Mouse (Mus musculus): ENCODE measurements around the gene St3gal4. TPM values are rescaled to one million over a fixed set of nuclear protein-coding genes. Genes with fewer than 3 reads are reported as not detected.
A peak's percentile ranks its signal among the peaks of the same experiment; 100 is the strongest.

The St3gal4 gene
- polyA plus RNA-seq, 1 experiment, result 46.5 TPM

DNA sequence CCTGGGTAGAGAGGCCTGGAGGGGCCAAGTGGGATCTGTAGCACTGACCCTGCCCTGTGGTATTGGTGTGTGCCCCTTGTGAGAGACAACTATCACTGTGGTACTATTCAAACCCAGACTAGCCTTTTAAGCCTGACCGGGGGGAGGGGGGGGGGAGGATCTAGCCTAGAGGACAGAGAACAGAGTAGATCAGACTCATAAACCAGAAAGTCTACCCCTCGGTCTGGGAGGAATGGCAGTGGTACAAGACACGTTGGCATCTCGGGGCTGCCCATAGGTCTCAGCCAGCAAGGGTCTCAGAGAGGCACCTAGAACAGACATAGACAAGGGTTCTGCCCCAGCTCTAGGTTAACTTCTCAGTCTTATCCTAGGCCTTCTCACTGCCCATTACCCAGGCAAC, 3.3 kb downstream of the St3gal4 start:
- TF ChIP-seq GATA1 (IDR thresholded peaks at IDR 0.05; ENCODE audit: low read length), result no peak

DNA sequence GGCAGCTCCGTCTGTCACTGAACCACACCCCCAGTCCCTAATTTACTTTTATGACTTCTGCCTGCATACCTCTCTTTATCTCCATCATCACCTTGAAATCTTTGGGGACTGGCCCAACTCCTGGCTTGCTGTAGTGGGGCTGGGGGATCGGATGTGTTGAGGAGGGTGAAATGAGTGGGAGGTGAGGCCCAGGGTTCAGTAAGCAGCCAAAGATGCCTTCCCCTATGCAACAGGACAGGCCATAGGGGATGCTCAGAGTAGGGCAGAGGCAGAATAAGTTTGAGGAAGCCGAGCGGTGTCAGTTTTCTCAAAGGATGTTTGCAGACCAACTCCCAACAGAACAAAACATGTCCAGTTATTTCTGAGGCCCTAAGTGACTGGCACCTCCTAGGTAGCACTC, 3.8 kb downstream of the St3gal4 start:
- TF ChIP-seq GATA1 (IDR thresholded peaks at IDR 0.05; ENCODE audit: low read length), result no peak

DNA sequence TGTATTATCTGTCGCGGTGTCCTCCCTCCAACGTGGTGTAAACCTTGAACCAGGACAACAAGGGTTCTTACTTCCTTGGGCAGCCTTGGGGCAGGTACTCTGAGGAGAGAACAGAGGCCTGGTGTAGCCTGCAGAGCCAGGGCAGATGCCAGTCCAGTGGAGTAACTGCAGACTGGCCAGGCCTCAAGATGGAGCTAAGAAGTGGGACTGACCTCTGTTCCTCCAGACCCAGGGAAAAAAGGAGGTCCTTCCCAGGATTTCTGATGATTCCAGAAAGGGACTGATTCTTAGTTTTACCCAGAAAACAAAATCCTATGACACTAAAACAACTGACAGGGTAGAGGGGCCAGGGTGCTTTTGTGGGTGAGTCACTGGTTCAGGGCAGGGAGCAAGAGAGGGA, 4.8 kb downstream of the St3gal4 start:
- no peak for TF ChIP-seq GATA1 (IDR thresholded peaks at IDR 0.05; ENCODE audit: low read length)

DNA sequence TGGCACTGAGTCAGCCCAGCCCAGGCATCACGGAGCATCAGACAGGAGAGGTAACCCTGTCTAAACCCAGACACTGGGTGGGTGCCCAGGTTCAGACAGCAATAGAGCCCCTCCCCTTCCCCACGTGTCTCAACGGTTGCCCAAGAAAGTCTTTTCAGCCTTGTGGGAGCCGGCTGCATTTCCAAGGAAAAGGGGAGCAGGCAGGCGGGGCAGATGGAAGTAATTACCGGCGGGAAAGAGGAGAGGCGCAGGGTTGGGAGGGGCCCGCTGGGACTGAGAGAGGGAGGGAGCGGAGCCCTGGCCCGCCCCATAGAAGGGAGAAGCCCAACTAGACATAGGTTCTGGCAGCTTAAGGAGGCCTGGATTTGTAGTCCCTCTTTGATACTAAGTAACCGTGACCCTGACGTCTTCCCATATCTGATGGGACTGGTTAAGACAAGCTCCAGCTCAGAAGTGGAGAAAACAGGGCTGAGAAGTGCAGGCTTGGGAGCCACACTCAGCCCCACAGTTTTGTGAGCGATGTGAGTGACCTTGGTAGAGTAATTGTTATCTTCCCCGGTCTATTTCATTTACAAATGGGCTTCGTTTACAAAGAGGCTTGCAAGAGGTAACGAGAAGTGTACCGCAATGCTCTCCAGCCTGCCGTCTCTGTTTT, 7.0 kb downstream of the St3gal4 start:
- TF ChIP-seq GATA1 (IDR thresholded peaks at IDR 0.05; ENCODE audit: low read length), result no peak

DNA sequence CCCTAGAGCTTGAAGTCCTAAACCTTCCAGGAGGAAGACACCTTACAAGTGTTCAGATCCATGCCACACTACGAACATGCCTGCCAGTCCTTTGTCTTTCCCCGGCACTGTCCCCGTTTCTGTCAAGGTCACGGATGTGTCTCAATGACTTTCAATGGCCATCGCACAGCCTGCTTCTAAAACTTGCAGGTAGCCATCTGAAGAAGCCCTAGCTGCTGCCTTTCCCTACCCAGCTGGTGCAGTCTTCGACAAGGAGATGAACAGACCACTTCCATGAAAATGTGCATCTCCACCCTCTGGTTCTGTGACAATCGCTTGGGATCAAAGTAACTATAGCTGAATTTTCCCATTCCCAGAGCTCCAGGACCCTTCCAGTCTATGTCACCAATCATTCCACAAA, 7.6 kb downstream of the St3gal4 start:
- no peak for TF ChIP-seq GATA1 (IDR thresholded peaks at IDR 0.05; ENCODE audit: low read length)

DNA sequence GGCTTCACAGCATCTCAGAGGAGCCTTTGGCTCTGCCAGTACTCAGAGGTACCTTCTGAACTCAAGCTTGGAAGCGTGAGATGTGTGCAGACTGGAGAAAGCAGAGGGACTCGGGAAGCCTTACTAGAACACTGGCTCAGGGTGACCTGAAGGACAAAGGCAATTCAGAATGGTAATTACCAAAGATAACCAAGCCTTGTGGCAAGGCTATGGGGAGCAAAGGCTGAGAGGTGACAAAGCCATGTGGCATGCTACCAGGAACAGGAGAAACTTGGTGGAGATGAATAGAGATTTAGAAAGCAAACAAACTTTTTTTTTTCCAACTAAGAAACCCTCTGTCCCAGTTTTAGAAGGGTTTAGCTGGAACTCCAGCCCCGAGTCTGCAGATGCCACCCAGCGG, 8.5 kb downstream of the St3gal4 start:
- no peak for TF ChIP-seq GATA1 (IDR thresholded peaks at IDR 0.05; ENCODE audit: low read length)

DNA sequence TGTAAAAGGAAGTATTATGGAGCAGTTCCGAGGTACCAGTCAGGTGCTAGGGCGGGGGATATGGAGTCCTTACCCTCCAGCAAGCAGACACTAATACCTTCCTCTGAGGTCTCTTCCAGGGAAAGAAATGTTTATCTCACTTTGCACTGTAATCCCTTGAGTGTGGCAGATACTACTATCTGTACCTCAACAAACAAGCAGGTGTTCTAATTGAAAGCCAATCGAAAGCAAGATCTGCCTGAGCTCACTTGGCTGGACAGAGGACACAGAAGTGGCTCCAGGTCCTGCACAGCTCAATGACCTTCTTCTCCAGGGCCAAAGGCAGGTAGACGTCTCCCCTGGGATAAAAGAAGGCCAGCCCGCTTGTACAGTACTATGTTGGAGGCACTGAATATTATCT, 9.0 kb downstream of the St3gal4 start:
- peak; percentile 35 for TF ChIP-seq GATA1 (IDR thresholded peaks at IDR 0.05; ENCODE audit: low read length)

DNA sequence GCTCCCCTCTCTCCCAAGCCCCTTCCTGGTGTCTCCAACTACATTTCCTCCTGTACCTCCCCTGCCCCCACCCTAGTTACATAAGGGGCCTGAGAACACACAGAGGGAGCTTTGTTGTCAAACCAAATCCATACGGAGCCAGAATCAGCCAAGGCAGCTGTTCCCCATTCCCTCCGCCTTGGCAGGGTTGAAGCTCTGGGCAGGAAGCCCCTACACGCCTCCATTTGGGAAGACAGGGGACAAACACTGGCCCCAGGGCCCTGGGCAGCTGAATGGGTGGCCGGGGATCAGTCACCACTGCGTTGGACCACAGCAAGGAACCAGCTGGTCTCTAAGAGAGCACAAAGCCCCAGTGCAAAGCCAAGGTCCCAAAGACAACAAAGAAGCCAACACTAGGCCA, 10.2 kb downstream of the St3gal4 start:
- TF ChIP-seq GATA1 (IDR thresholded peaks at IDR 0.05; ENCODE audit: low read length), result no peak

DNA sequence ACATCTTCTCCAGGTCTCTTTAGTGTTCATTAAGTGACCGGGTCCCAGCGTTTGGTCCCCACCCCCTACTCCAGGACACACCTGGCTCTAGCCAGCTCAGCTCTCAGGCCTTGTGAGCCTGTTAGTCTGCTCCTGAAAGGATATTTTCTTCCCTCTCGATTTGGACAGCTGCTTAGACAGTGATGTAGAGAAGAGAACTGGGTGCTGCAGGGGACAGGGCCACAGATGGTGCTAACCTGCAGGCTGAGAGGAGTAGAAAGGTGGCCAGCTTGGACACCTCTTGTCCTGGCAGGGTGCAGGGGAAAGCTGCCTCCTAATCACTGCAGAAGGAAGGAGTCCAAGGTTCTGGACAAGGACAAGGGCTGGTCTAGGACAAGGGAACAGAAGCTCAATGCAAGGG, 11.0 kb downstream of the St3gal4 start:
- no peak for TF ChIP-seq GATA1 (IDR thresholded peaks at IDR 0.05; ENCODE audit: low read length)

DNA sequence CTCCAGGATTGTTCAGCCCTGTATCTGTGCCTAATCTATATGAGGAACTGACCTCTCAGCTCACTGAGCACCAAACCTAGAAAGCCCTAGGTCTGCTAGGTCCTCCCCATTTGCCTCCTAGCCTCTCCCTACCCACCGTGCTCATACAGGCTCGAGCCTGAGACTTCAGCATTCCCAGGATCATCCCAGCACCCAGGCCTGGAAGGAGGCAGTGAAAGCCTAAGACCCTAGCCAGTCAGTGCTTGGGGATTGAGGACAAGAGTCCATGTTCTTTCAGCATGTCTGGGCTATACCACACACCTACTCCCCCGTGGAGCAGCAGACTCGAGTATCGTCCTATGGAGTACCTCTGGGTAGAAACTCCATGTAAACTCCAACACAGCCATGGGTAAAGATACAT, 11.7 kb downstream of the St3gal4 start:
- no peak for TF ChIP-seq GATA1 (IDR thresholded peaks at IDR 0.05; ENCODE audit: low read length)

DNA sequence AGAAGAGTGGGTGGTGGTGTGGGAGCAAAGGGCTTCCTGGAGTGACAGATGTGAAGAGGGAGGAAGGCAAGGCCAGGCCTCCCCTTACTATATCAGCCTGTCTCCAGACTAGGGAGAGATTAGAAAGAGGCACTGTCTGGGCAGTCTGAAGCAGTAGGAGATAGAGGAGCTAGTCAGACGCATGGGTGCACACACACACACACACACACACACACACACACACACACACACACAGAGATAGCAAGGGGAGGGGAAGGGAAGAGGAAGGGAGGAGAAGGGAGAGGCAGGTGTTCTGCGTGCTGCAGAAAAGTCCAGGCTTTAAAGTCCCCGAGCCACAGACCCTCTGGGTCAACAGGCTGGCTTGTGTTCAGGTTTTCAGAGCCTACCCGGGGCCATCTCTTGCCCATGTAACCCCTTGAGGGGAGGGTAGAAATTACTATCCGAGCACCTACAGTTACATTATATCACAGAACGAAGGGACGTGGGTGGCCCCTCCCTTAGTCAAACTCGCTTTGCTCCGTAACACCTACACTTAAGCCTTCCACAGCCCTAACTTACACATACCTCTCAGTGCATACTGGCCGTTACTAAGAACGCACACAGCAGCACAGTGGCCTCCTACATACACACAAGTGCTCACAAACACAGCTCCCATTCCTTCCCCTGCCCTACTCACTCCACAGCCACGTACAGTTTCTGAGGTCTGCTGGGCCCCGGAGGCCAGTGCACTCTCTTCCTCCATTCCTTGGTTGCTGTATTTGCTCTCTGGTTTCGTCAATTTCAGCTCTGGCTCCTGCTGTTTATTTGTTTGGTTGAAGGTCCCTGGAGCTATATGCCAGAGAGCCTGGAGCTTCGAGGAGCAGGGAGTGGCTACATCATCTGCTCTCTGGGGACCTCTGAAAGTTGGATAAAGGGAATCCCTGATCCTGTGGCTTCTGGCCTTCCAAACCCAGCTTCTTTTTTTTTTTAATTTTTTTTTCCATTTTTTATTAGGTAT, 12.9 kb downstream of the St3gal4 start:
- TF ChIP-seq GATA1 (IDR thresholded peaks at IDR 0.05; ENCODE audit: low read length), result peak; percentile 74

DNA sequence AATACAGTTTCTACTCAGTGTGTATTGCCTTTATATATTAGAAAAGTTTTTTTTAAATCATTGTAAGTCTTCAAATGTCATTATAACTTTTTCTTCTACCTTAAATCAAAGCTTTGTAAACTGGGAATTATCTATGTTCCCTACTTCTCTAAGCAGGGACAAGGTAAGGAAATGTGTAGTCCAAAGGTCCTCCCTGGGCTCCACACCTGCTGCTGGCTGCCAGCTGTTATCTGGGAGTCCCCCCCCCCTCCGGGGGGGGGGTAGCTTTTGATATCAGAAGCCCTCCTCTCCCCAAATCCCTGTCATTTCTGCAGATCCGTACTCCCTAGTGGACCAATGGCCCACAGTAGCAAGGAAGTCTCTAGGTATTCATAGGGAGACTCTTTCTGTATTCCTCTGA, 13.6 kb downstream of the St3gal4 start:
- no peak for TF ChIP-seq GATA1 (IDR thresholded peaks at IDR 0.05; ENCODE audit: low read length)

DNA sequence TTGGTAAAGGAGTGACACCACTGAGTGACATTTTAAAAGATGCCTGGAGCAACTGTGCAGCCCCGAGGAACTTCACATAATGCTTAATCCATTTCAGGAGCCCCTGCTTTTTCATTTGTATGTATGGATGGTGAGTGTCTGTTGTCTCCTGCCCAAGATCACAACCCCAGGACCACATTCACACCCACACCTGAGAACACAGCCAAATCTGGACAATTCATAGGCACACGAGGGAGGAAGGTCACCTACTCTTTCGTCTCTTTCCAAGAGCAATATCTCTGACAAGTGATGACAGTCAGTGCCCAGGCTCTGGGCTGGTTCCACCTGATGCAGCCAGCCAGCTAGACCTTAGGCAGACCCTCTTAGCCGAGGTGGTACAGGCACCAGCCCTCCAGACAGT, 14.4 kb downstream of the St3gal4 start:
- no peak for TF ChIP-seq GATA1 (IDR thresholded peaks at IDR 0.05; ENCODE audit: low read length)

DNA sequence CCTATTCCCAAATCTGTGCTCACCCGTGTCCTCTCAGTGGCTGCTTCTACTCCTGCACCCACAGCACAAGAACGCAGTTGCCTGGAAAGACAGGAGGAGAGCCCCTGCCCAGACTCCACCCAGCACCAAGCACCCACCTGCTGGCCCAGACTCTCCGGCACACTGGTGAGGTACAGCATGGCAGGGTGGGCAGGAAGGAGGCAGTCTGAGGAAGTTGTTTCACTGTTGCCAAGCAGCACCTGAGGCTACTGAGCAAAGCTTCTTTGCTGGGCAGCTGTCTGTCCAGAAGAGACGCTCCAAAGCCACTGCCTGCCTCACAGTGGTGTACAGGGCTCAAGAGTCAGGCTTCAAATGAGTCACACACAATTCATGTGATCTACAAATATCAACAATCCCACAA, 20.3 kb downstream of the St3gal4 start:
- TF ChIP-seq GATA1 (IDR thresholded peaks at IDR 0.05; ENCODE audit: low read length), result no peak

DNA sequence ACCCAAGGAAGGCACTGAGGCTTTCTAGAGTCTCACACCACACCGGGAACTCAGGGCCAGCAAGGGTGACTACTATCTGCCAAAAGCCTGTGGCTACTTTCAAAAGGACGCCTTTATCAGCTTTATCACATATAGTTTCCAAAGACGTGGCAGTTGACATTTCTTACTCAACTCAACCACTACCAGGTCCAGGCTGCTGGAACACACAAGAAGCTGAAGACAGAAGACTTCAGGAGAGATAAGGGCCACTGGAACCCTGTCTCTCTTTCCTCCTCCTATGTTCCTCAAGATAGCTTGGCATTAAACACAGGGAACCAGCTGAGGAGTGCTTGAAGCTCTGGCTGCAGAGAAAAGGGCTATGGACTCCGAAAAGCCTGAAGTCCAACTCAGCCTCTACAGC, 21.2 kb downstream of the St3gal4 start:
- TF ChIP-seq GATA1 (IDR thresholded peaks at IDR 0.05; ENCODE audit: low read length), result no peak

DNA sequence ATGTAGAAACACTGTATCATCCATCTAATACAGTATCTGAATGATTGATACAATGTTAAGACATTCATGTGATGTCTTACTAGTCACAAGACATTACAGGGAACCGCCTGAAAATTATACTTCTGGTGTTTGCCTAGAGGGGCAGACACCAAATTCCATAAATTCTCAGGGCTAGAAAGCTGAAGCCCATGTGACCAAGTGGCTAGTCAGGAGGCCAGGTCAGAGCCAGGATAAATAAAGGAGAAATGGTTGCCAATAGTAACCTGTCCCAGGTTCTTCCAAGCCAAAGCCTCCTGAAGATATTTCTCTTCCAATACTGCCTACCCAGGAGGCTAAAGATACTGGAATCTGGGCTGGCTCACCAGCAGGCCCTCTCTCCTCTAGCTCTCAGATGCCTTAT, 23.3 kb downstream of the St3gal4 start:
- no peak for TF ChIP-seq GATA1 (IDR thresholded peaks at IDR 0.05; ENCODE audit: low read length)

DNA sequence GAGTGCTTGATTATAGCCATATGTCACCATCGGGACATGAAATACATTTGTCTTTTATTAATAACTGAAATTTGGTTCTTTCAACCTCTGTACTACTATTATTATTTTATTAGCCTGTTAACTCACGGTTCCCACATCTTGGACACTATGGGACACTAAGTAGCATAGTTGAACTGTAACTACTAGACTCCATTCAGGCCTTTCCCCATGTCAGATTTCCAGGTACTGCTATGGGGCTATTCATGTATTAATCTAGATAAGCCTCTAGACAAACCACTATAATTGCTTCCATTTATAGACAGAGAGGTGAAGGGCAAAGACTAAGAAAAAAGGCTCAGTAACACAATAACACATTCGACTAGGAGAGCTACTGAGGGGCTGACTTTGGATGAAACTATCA, 25.7 kb downstream of the St3gal4 start:
- no peak for TF ChIP-seq GATA1 (IDR thresholded peaks at IDR 0.05; ENCODE audit: low read length)
